Mouse (Mus musculus) erythroblast, embryonic 14.5 days (primary cell): ENCODE results near the gene Olfr1368. TPM values are rescaled to one million over a fixed set of nuclear protein-coding genes. Genes with fewer than 3 reads are reported as not detected.
"Not testable (repeated sequence)": the region's sequence is repeated elsewhere in the genome, so short reads cannot be mapped to it uniquely, and the experiment has no call there.

Experiments used
- H3K27me3 ChIP-seq: 2 replicates; pipeline ENCODE4 v1.6.1; 2012; ENCODE audit warnings: inconsistent platforms; ENCODE audit not compliant: control insufficient read depth
- H3K36me3 ChIP-seq: 2 replicates; pipeline ENCODE4 v1.6.1; 2012; ENCODE audit warnings: mild to moderate bottlenecking, inconsistent platforms; ENCODE audit not compliant: control insufficient read depth
- H3K4me1 ChIP-seq: 2 replicates; pipeline ENCODE4 v1.6.1; 2012; ENCODE audit warnings: inconsistent platforms; ENCODE audit not compliant: control insufficient read depth
- H3K4me3 ChIP-seq: replicated peaks from 2 replicates; pipeline ENCODE3; 2012; ENCODE audit warnings: moderate library complexity, mild to moderate bottlenecking, inconsistent platforms
- H3K9me3 ChIP-seq: 2 replicates; pipeline ENCODE4 v1.6.1; 2012; ENCODE audit warnings: low read length, inconsistent platforms, mixed read lengths; ENCODE audit not compliant: control insufficient read depth
- GATA1 ChIP-seq: IDR thresholded peaks from 2 replicates; pipeline ENCODE4 v1.6.1; 2012; ENCODE audit warnings: low read length, inconsistent platforms, mixed read lengths
- TAL1 ChIP-seq: IDR thresholded peaks from 3 replicates; pipeline ENCODE4 v1.6.1; 2012; ENCODE audit warnings: low read length, inconsistent platforms, mixed read lengths
- polyA plus RNA-seq: library from polyadenylated mRNA; stranded (reverse); fragments of >175 nt; gene quantifications from 2 replicates; pipeline ENCODE4 v1.2.3, GENCODE M21; 2012

The Olfr1368 gene
- polyA plus RNA-seq, 1 experiment, result not detected

GRCm38 (mm10) chr13:21159475-21159819, 13.8 kb upstream of the Olfr1368 start:
- H3K4me3 ChIP-seq, result peak overlapping the region; percentile 75
- peaks cover 59% of the 10 kb centered on the region for H3K27me3 ChIP-seq
- TF ChIP-seq GATA1 (no peak), TAL1 (no peak)
- H3K36me3 ChIP-seq, result no peaks in the 10 kb centered on the region
- no peaks in the 10 kb centered on the region for H3K9me3 ChIP-seq
- H3K4me1 ChIP-seq, result peaks cover 37% of the 10 kb centered on the region

GRCm38 (mm10) chr13:21158785-21159474, 13.3 kb upstream of the Olfr1368 start:
- H3K4me1 ChIP-seq, result peaks cover 32% of the 10 kb centered on the region
- no peaks in the 10 kb centered on the region for H3K9me3 ChIP-seq
- no peaks in the 10 kb centered on the region for H3K36me3 ChIP-seq
- TF ChIP-seq TAL1 (no peak), GATA1 (no peak)
- peaks cover 55% of the 10 kb centered on the region for H3K27me3 ChIP-seq
- peak overlapping the region; percentile 75 for H3K4me3 ChIP-seq

DNA sequence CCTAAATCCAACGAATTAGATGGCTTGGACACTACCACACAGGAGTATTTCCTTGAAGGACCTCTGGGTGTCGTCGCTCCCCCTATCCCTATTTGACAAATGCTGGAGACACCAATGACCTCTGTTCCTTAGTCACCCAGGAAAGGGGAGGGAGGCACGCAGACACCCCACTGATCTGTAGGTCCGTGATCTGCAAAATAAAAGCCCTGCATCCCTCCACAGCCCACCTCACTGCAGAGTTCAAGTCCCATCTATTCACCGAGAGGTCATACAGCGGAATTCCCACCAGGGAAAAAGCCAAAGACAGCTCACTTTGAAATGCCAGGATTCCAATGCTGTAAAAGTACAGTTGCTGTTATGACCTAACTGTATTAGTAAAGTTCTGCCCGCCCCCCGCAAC, 12.4 kb upstream of the Olfr1368 start:
- peaks cover 49% of the 10 kb centered on the region for H3K27me3 ChIP-seq
- TF ChIP-seq GATA1 (no peak), TAL1 (no peak)
- H3K4me3 ChIP-seq, result no peak overlapping the region

DNA sequence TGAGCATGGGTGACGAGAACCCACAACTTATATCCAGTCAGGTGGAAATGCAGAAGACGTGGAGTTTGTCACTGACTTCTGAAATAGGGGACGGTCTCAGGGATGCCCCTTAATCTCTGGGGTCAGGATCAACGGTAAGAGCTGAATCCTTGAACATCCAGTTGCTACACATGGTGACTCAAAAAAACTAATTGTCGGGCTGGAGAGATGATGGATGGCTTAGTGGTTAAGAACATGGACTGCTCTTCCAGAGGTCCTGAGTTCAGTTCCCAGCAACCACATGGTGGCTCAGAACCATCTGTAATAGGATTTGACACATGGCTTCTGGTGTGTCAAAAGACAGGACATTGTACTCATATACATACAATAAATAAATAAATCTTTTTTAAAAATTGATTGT, 10.2 kb upstream of the Olfr1368 start:
- peaks cover 47% of the 10 kb centered on the region for H3K27me3 ChIP-seq

More for the DNA sequence above, 12.4 kb upstream of the Olfr1368 start:
- Histone ChIP-seq H3K4me1 (peaks cover 31% of the 10 kb centered on the region), H3K36me3 (no peaks in the 10 kb centered on the region), H3K9me3 (no peaks in the 10 kb centered on the region)

GRCm38 (mm10) chr13:21142421-21142820, 3.2 kb downstream of the Olfr1368 start:
- no peak for TF ChIP-seq GATA1
- no peak for TF ChIP-seq TAL1
- Histone ChIP-seq H3K4me1 (no peaks in the 10 kb centered on the region), H3K9me3 (no peaks in the 10 kb centered on the region), H3K4me3 (no peak overlapping the region), H3K36me3 (no peaks in the 10 kb centered on the region), H3K27me3 (no peaks in the 10 kb centered on the region; the same call in 1 of the 2 replicates)

More for the DNA sequence above, 10.2 kb upstream of the Olfr1368 start:
- TF ChIP-seq TAL1 (no peak), GATA1 (no peak)
- Histone ChIP-seq H3K4me1 (peaks cover 22% of the 10 kb centered on the region), H3K4me3 (no peak overlapping the region), H3K9me3 (no peaks in the 10 kb centered on the region), H3K36me3 (no peaks in the 10 kb centered on the region)

DNA sequence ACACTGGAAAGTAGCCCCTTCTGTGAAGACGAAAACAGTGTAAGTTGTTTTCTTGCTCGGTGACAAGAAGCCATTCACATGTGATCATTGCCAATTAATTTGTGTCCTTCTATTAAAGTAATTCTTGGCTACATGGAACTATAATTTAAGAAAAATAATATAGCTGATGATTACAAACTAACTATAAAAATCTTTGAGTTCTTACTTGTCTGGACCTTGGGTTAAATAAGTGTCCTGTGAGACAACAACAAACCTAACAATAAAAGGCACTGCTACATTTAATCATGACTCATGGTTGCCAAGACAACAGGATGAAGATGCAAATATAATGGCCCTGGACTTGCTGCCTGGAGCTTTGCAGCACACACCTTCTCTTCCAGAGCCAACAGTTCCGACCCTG, 16.3 kb downstream of the Olfr1368 start, which contains the start of gene Olfr263:
Gene Olfr263 (plus strand): TSS at position 301 of the 400 bp plus-strand sequence.
- H3K4me3 ChIP-seq, H3K4me1 ChIP-seq, H3K27me3 ChIP-seq, H3K36me3 ChIP-seq, H3K9me3 ChIP-seq: not testable (repeated sequence)

GRCm38 (mm10) chr13:21114121-21114520, 31.5 kb downstream of the Olfr1368 start:
- TF ChIP-seq GATA1 (no peak), TAL1 (no peak)
- Histone ChIP-seq H3K4me1 (no peaks in the 10 kb centered on the region), H3K27me3 (no peaks in the 10 kb centered on the region), H3K9me3 (no peaks in the 10 kb centered on the region), H3K4me3 (no peak overlapping the region), H3K36me3 (no peaks in the 10 kb centered on the region)

- H3K9me3 ChIP-seq, H3K36me3 ChIP-seq, H3K4me3 ChIP-seq, H3K4me1 ChIP-seq, H3K27me3 ChIP-seq: not testable (repeated sequence)
Measured at GRCm38 (mm10) chr13:21111183-21111582, 34.5 kb downstream of the Olfr1368 start, which contains the start of gene Olfr1369-ps1. Gene Olfr1369-ps1 (plus strand): TSS chr13:21111483.

DNA sequence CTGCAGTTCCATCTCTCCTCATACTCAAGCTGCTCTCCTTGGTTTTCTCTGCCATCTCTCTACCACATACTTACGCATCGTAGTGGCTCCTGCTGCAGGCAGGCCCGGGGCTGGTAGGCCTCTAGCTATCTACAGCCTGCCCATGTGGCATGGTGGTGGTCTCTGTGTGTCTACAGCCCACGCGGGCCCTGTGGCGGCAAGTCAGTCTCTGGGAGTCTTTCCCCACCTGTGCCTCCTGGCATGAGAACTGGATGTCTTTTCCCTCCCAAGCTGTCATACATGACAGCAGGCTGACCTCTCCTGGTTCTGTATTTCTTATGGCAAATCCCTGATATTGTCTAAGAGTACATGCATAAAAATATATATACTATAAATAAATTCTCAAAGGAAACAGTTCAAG, 35.2 kb downstream of the Olfr1368 start:
- Histone ChIP-seq H3K4me3 (no peak overlapping the region), H3K27me3 (no peaks in the 10 kb centered on the region), H3K4me1 (no peaks in the 10 kb centered on the region), H3K9me3 (no peaks in the 10 kb centered on the region), H3K36me3 (no peaks in the 10 kb centered on the region)
- no peak for TF ChIP-seq GATA1
- no peak for TF ChIP-seq TAL1

GRCm38 (mm10) chr13:21109759-21110158, 35.9 kb downstream of the Olfr1368 start:
- no peaks in the 10 kb centered on the region for H3K9me3 ChIP-seq
- no peak for TF ChIP-seq GATA1
- TF ChIP-seq TAL1, result no peak
- no peaks in the 10 kb centered on the region for H3K36me3 ChIP-seq
- H3K4me1 ChIP-seq, result no peaks in the 10 kb centered on the region
- no peaks in the 10 kb centered on the region for H3K27me3 ChIP-seq
- no peak overlapping the region for H3K4me3 ChIP-seq

Other genes with a start within 250 kb of the Olfr1368 start
- not detected in 2 replicates for gene Olfr1370, start 70.9 kb downstream of the Olfr1368 start, polyA plus RNA-seq
- gene Olfr1369-ps1, start 34.4 kb downstream of the Olfr1368 start, polyA plus RNA-seq, result not detected in 2 replicates
- not detected in 2 replicates for gene Olfr263, start 16.2 kb downstream of the Olfr1368 start, polyA plus RNA-seq
- gene Trim27, start 33.6 kb upstream of the Olfr1368 start, polyA plus RNA-seq, result 7.6 and 8.7 TPM in 2 replicates
- gene Gpx5, start 146.9 kb upstream of the Olfr1368 start, polyA plus RNA-seq, result not detected in 2 replicates
- not detected in 2 replicates for gene Gpx6, start 166.3 kb upstream of the Olfr1368 start, polyA plus RNA-seq
- gene Olfr1367, start 201.0 kb upstream of the Olfr1368 start, polyA plus RNA-seq, result not detected in 2 replicates
- gene Zscan12, start 217.0 kb upstream of the Olfr1368 start, polyA plus RNA-seq, result 0.04 and 0.09 TPM in 2 replicates